Mouse (Mus musculus): Measurements from ENCODE around the gene Ptpre.
A peak's percentile ranks its signal among the peaks of the same experiment; 100 is the strongest.
"Not testable (repeated sequence)": the region's sequence is repeated elsewhere in the genome, so short reads cannot be mapped to it uniquely, and the experiment has no call there.

Gene Ptpre

GRCm38 (mm10) chr7:135649306-135649705 is 112.0 kb downstream of the Ptpre start:
- DNase-seq, result no peak

GRCm38 (mm10) chr7:135650061-135650460 is 112.8 kb downstream of the Ptpre start:
- peak; percentile 61 for DNase-seq

- DNase-seq, result peak; percentile 68
These were observed 114.7 kb downstream of the Ptpre start for GRCm38 (mm10) chr7:135651831-135652511.

- DNase-seq, result no peak
These were observed 115.5 kb downstream of the Ptpre start for GRCm38 (mm10) chr7:135652781-135653180.

- no peak for DNase-seq
These were observed 116.3 kb downstream of the Ptpre start for GRCm38 (mm10) chr7:135653601-135654000.

- DNase-seq, result no peak
These were observed 117.0 kb downstream of the Ptpre start for GRCm38 (mm10) chr7:135654288-135654687.

- DNase-seq, result peak; percentile 32
These were observed 117.8 kb downstream of the Ptpre start for GRCm38 (mm10) chr7:135655113-135655512.

GRCm38 (mm10) chr7:135658150-135658549 is 120.9 kb downstream of the Ptpre start:
- DNase-seq, result no peak

GRCm38 (mm10) chr7:135659314-135659935 is 122.1 kb downstream of the Ptpre start:
- peak; percentile 56 for DNase-seq

- no peak for DNase-seq
These were observed 123.0 kb downstream of the Ptpre start for GRCm38 (mm10) chr7:135660314-135660713.

- no peak for DNase-seq
These were observed 126.9 kb downstream of the Ptpre start for GRCm38 (mm10) chr7:135664211-135664610.

GRCm38 (mm10) chr7:135666314-135666713 is 129.0 kb downstream of the Ptpre start:
- peak; percentile 32 for DNase-seq

GRCm38 (mm10) chr7:135668852-135669739 is 131.8 kb downstream of the Ptpre start:
- peak; percentile 79 for DNase-seq

GRCm38 (mm10) chr7:135673576-135673975 is 136.3 kb downstream of the Ptpre start:
- DNase-seq, result no peak

GRCm38 (mm10) chr7:135676722-135677121 is 139.4 kb downstream of the Ptpre start:
- DNase-seq, result no peak

- DNase-seq, result peak; percentile 71
These were observed 143.1 kb downstream of the Ptpre start for GRCm38 (mm10) chr7:135680334-135680733.

- DNase-seq, result not testable (repeated sequence)
These were observed 146.8 kb downstream of the Ptpre start for GRCm38 (mm10) chr7:135684098-135684497.

GRCm38 (mm10) chr7:135684938-135685337 is 147.7 kb downstream of the Ptpre start:
- no peak for DNase-seq

GRCm38 (mm10) chr7:135689396-135689795 is 152.1 kb downstream of the Ptpre start:
- DNase-seq, result no peak

GRCm38 (mm10) chr7:135691941-135692340 is 154.7 kb downstream of the Ptpre start:
- no peak for DNase-seq

GRCm38 (mm10) chr7:135694130-135694529 is 156.8 kb downstream of the Ptpre start:
- DNase-seq, result no peak

- no peak for DNase-seq
These were observed 157.5 kb downstream of the Ptpre start for GRCm38 (mm10) chr7:135694796-135695195.

- no peak for DNase-seq
These were observed 158.8 kb downstream of the Ptpre start for GRCm38 (mm10) chr7:135696127-135696526.

Measured in lung, postnatal 36 days (tissue).